Mouse (Mus musculus): ENCODE data around the gene Dnah11. TPM values are rescaled to one million over a fixed set of nuclear protein-coding genes. Genes with fewer than 3 reads are reported as not detected.
A peak's percentile ranks its signal among the peaks of the same experiment; 100 is the strongest.

The Dnah11 gene
- 0.09 and 0.15 TPM in 2 replicates for polyA plus RNA-seq (2015; fragmentation: Nextera tagmentation; extraction: Ambion mirVana)

- Histone ChIP-seq H3K27ac (ENCODE audit: low read length) (no peak within 1 kb of the TSS), H3K4me3 (ENCODE audit: low read length) (peak within 1 kb of the TSS; percentile 61), H3K4me1 (ENCODE audit: control insufficient read depth, insufficient read depth, low read length) (no peaks in the 10 kb centered on the region), H3K36me3 (ENCODE audit: control insufficient read depth, insufficient read depth, low read length) (no peaks in the 10 kb centered on the region), H3K27me3 (replicated peaks; ENCODE audit: control insufficient read depth, insufficient read depth, low read length) (peaks cover 5% of the 10 kb centered on the region; the same call in 1 of the 2 replicates), H3K9me3 (ENCODE audit: control insufficient read depth, low read length) (no peaks in the 10 kb centered on the region), H3K4me2 (ENCODE audit: low read depth, low read length) (peak within 1 kb of the TSS; percentile 98), H3K9ac (ENCODE audit: low read depth, low read length) (peak within 1 kb of the TSS; percentile 36; the same call in 1 of the 2 replicates)
- peak; percentile 100 for ATAC-seq
- under 1% methylated on average over 47 of the region's 47 CpGs for WGBS
These were observed at the start of gene Dnah11 for GRCm38 (mm10) chr12:118198386-118199093. Dnah11 (minus strand) TSS chr12:118199043.

- Histone ChIP-seq H3K9ac (ENCODE audit: low read depth, low read length) (no peak overlapping the region), H3K4me2 (ENCODE audit: low read depth, low read length) (no peak overlapping the region), H3K27ac (ENCODE audit: low read length) (no peak overlapping the region), H3K36me3 (ENCODE audit: control insufficient read depth, insufficient read depth, low read length) (no peaks in the 10 kb centered on the region), H3K9me3 (ENCODE audit: control insufficient read depth, low read length) (no peaks in the 10 kb centered on the region), H3K4me3 (ENCODE audit: low read length) (no peak overlapping the region), H3K27me3 (replicated peaks; ENCODE audit: control insufficient read depth, insufficient read depth, low read length) (no peaks in the 10 kb centered on the region), H3K4me1 (ENCODE audit: control insufficient read depth, insufficient read depth, low read length) (no peaks in the 10 kb centered on the region)
- WGBS: 57% methylated on average over 3 of the region's 3 CpGs
- no peak for ATAC-seq
These were observed 22.3 kb upstream of the Dnah11 start for GRCm38 (mm10) chr12:118221182-118221581.

- Histone ChIP-seq H3K36me3 (ENCODE audit: control insufficient read depth, insufficient read depth, low read length) (no peaks in the 10 kb centered on the region), H3K27me3 (replicated peaks; ENCODE audit: control insufficient read depth, insufficient read depth, low read length) (no peaks in the 10 kb centered on the region), H3K4me2 (ENCODE audit: low read depth, low read length) (no peak overlapping the region), H3K9me3 (ENCODE audit: control insufficient read depth, low read length) (no peaks in the 10 kb centered on the region), H3K4me3 (ENCODE audit: low read length) (no peak overlapping the region), H3K4me1 (ENCODE audit: control insufficient read depth, insufficient read depth, low read length) (no peaks in the 10 kb centered on the region), H3K9ac (ENCODE audit: low read depth, low read length) (no peak overlapping the region), H3K27ac (ENCODE audit: low read length) (no peak overlapping the region)
- ATAC-seq: no peak
These were observed 21.2 kb upstream of the Dnah11 start for GRCm38 (mm10) chr12:118220062-118220461.

- Histone ChIP-seq H3K9ac (ENCODE audit: low read depth, low read length) (no peak overlapping the region), H3K36me3 (ENCODE audit: control insufficient read depth, insufficient read depth, low read length) (no peaks in the 10 kb centered on the region), H3K9me3 (ENCODE audit: control insufficient read depth, low read length) (no peaks in the 10 kb centered on the region), H3K4me2 (ENCODE audit: low read depth, low read length) (no peak overlapping the region), H3K4me1 (ENCODE audit: control insufficient read depth, insufficient read depth, low read length) (no peaks in the 10 kb centered on the region), H3K4me3 (ENCODE audit: low read length) (no peak overlapping the region), H3K27me3 (replicated peaks; ENCODE audit: control insufficient read depth, insufficient read depth, low read length) (no peaks in the 10 kb centered on the region), H3K27ac (ENCODE audit: low read length) (no peak overlapping the region)
- ATAC-seq: no peak
- WGBS: 72% methylated on average over 2 of the region's 2 CpGs
These were observed 13.3 kb upstream of the Dnah11 start for GRCm38 (mm10) chr12:118212163-118212562.

- Histone ChIP-seq H3K36me3 (ENCODE audit: control insufficient read depth, insufficient read depth, low read length) (no peaks in the 10 kb centered on the region), H3K9me3 (ENCODE audit: control insufficient read depth, low read length) (no peaks in the 10 kb centered on the region), H3K27ac (ENCODE audit: low read length) (no peak overlapping the region), H3K4me3 (ENCODE audit: low read length) (no peak overlapping the region), H3K4me2 (ENCODE audit: low read depth, low read length) (no peak overlapping the region), H3K9ac (ENCODE audit: low read depth, low read length) (no peak overlapping the region), H3K4me1 (ENCODE audit: control insufficient read depth, insufficient read depth, low read length) (no peaks in the 10 kb centered on the region), H3K27me3 (replicated peaks; ENCODE audit: control insufficient read depth, insufficient read depth, low read length) (peaks cover 5% of the 10 kb centered on the region; the same call in 1 of the 2 replicates)
- 68% methylated on average over 2 of the region's 2 CpGs for WGBS
- ATAC-seq: no peak
These were observed 2.3 kb downstream of the Dnah11 start for GRCm38 (mm10) chr12:118196583-118196982.

- no peaks in the 10 kb centered on the region for H3K36me3 ChIP-seq (ENCODE audit: control insufficient read depth, insufficient read depth, low read length)
- ATAC-seq: no peak
These were observed 9.3 kb downstream of the Dnah11 start for GRCm38 (mm10) chr12:118189535-118189934.

GRCm38 (mm10) chr12:118187663-118188062 is 11.2 kb downstream of the Dnah11 start:
- H3K9me3 ChIP-seq (ENCODE audit: control insufficient read depth, low read length): no peaks in the 10 kb centered on the region
- WGBS: 35% methylated on average over 2 of the region's 2 CpGs
- H3K36me3 ChIP-seq (ENCODE audit: control insufficient read depth, insufficient read depth, low read length): no peaks in the 10 kb centered on the region
- no peak overlapping the region for H3K4me2 ChIP-seq (ENCODE audit: low read depth, low read length)
- H3K27ac ChIP-seq (ENCODE audit: low read length): peak overlapping the region; percentile 65
- peaks cover 21% of the 10 kb centered on the region for H3K4me1 ChIP-seq (ENCODE audit: control insufficient read depth, insufficient read depth, low read length)
- no peaks in the 10 kb centered on the region for H3K27me3 ChIP-seq (replicated peaks; ENCODE audit: control insufficient read depth, insufficient read depth, low read length)
- no peak overlapping the region for H3K9ac ChIP-seq (ENCODE audit: low read depth, low read length)
- H3K4me3 ChIP-seq (ENCODE audit: low read length): no peak overlapping the region
- ATAC-seq: peak; percentile 78

More at GRCm38 (mm10) chr12:118189535-118189934, 9.3 kb downstream of the Dnah11 start:
- Histone ChIP-seq H3K4me1 (ENCODE audit: control insufficient read depth, insufficient read depth, low read length) (peaks cover 20% of the 10 kb centered on the region), H3K9me3 (ENCODE audit: control insufficient read depth, low read length) (no peaks in the 10 kb centered on the region), H3K9ac (ENCODE audit: low read depth, low read length) (no peak overlapping the region), H3K4me3 (ENCODE audit: low read length) (no peak overlapping the region), H3K27me3 (replicated peaks; ENCODE audit: control insufficient read depth, insufficient read depth, low read length) (no peaks in the 10 kb centered on the region), H3K27ac (ENCODE audit: low read length) (no peak overlapping the region), H3K4me2 (ENCODE audit: low read depth, low read length) (no peak overlapping the region)
- WGBS: 83% methylated on average over 3 of the region's 3 CpGs

GRCm38 (mm10) chr12:118186881-118187489 is 11.9 kb downstream of the Dnah11 start:
- peaks cover 21% of the 10 kb centered on the region for H3K4me1 ChIP-seq (ENCODE audit: control insufficient read depth, insufficient read depth, low read length)
- H3K4me3 ChIP-seq (ENCODE audit: low read length): no peak overlapping the region
- H3K4me2 ChIP-seq (ENCODE audit: low read depth, low read length): peak overlapping the region; percentile 38; the same call in 1 of the 2 replicates
- peak overlapping the region; percentile 81 for H3K27ac ChIP-seq (ENCODE audit: low read length)
- peak; percentile 86 for ATAC-seq
- no peak overlapping the region for H3K9ac ChIP-seq (ENCODE audit: low read depth, low read length)
- no peaks in the 10 kb centered on the region for H3K9me3 ChIP-seq (ENCODE audit: control insufficient read depth, low read length)
- no peaks in the 10 kb centered on the region for H3K36me3 ChIP-seq (ENCODE audit: control insufficient read depth, insufficient read depth, low read length)
- H3K27me3 ChIP-seq (replicated peaks; ENCODE audit: control insufficient read depth, insufficient read depth, low read length): no peaks in the 10 kb centered on the region
- 10% methylated on average over 4 of the region's 4 CpGs for WGBS

GRCm38 (mm10) chr12:118186120-118186880 is 12.5 kb downstream of the Dnah11 start:
- peak overlapping the region; percentile 81 for H3K27ac ChIP-seq (ENCODE audit: low read length)
- peak; percentile 76 for ATAC-seq
- no peak overlapping the region for H3K9ac ChIP-seq (ENCODE audit: low read depth, low read length)
- 0 out of 2 replicates have a peak overlapping the region, but pooled peaks have one; percentile 0 for H3K4me2 ChIP-seq (ENCODE audit: low read depth, low read length)
- no peaks in the 10 kb centered on the region for H3K36me3 ChIP-seq (ENCODE audit: control insufficient read depth, insufficient read depth, low read length)
- WGBS: 11% methylated on average over 4 of the region's 4 CpGs
- no peak overlapping the region for H3K4me3 ChIP-seq (ENCODE audit: low read length)
- no peaks in the 10 kb centered on the region for H3K9me3 ChIP-seq (ENCODE audit: control insufficient read depth, low read length)
- H3K4me1 ChIP-seq (ENCODE audit: control insufficient read depth, insufficient read depth, low read length): peaks cover 21% of the 10 kb centered on the region
- no peaks in the 10 kb centered on the region for H3K27me3 ChIP-seq (replicated peaks; ENCODE audit: control insufficient read depth, insufficient read depth, low read length)
